Comparison of ENCODE assay signal across 18 mouse cellular contexts in the genomic region with DNA sequence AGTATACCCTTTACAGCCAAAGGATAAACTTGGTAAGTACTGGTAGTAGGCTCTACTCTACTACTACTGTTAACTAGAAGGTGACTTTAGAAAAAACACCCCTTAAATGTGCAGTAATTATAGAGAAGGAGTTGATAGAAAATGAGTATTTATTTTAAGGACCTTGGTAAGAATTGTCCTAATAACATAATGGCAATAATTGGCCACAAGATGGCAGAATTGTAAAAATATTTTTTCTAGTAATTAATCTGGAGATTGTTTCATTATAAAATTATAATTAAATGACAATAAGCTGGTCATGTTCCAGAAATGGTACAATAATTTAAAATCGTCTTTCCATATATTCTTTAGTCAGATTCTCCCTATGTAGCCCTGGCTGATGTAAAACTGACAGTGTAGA. TPM values are rescaled to one million over a fixed set of nuclear protein-coding genes. Genes with fewer than 3 reads are reported as not detected.
A peak's percentile ranks its signal among the peaks of the same experiment; 100 is the strongest.
DNase-seq lines count a peak whose midpoint lies in the region; ATAC-seq and TF ChIP-seq lines count a peak whose summit lies in the region.
"Had no signal": no experiment of that assay in that cellular context is flagged by ENCODE, and none has a peak within 500 bp of the region (broad histone marks: within the 10 kb centered on the region; RNA-seq: fewer than 3 reads in every experiment).

No protein-coding gene starts in this region.

- no peaks in the 10 kb centered on the region for H3K27me3 ChIP-seq in forebrain, embryonic 14.5 days (replicated peaks; ENCODE audit: control insufficient read depth, insufficient read depth, low read length)
- H3K27me3 ChIP-seq in forebrain, embryonic 13.5 days, result no peaks in the 10 kb centered on the region
- no peaks in the 10 kb centered on the region for H3K27me3 ChIP-seq in kidney, embryonic 15.5 days
- H3K27me3 ChIP-seq in midbrain, postnatal 0 days (ENCODE audit: insufficient read depth, low read length), result no peaks in the 10 kb centered on the region
- H3K27me3 ChIP-seq in midbrain, embryonic 11.5 days (ENCODE audit: control insufficient read depth, insufficient read depth, low read length), result no peaks in the 10 kb centered on the region
- H3K27me3 ChIP-seq: embryonic facial prominence, embryonic 12.5 days; heart, embryonic 15.5 days had no signal

- no peak for ATAC-seq in forebrain, embryonic 14.5 days
- ATAC-seq in forebrain, embryonic 13.5 days, result no peak
- ATAC-seq in kidney, embryonic 15.5 days (replicated peaks; ENCODE audit: low FRiP score), result no peak
- ATAC-seq in midbrain, postnatal 0 days (ENCODE audit: low FRiP score), result no peak
- ATAC-seq in midbrain, embryonic 11.5 days (ENCODE audit: low FRiP score), result no peak
- no peak for ATAC-seq in granulocyte monocyte progenitor cell, adult 5-6 weeks (replicated peaks; ENCODE audit: poor library complexity, severe bottlenecking)

- peak; percentile 54 for TF ChIP-seq CTCF in midbrain, postnatal 0 days (IDR thresholded peaks at IDR 0.05)

- no peak overlapping the region for H3K9ac ChIP-seq in forebrain, embryonic 14.5 days (ENCODE audit: low read length)
- H3K9ac ChIP-seq in forebrain, embryonic 13.5 days, result no peak overlapping the region
- H3K9ac ChIP-seq in kidney, embryonic 15.5 days, result no peak overlapping the region
- H3K9ac ChIP-seq in midbrain, postnatal 0 days (replicated peaks; ENCODE audit: low read length, poor library complexity, severe bottlenecking), result no peak overlapping the region
- H3K9ac ChIP-seq in midbrain, embryonic 11.5 days (ENCODE audit: low read length), result no peak overlapping the region
- H3K9ac ChIP-seq: embryonic facial prominence, embryonic 12.5 days; heart, embryonic 15.5 days had no signal

- H3K4me2 ChIP-seq in forebrain, embryonic 14.5 days (ENCODE audit: low read length), result no peak overlapping the region
- H3K4me2 ChIP-seq in forebrain, embryonic 13.5 days, result no peak overlapping the region
- no peak overlapping the region for H3K4me2 ChIP-seq in kidney, embryonic 15.5 days
- H3K4me2 ChIP-seq in midbrain, postnatal 0 days (ENCODE audit: low read depth, low read length, poor library complexity, severe bottlenecking), result no peak overlapping the region
- H3K4me2 ChIP-seq in midbrain, embryonic 11.5 days, result no peak overlapping the region
- H3K4me2 ChIP-seq: embryonic facial prominence, embryonic 12.5 days; heart, embryonic 15.5 days had no signal

- H3K36me3 ChIP-seq in forebrain, embryonic 14.5 days (ENCODE audit: control insufficient read depth, insufficient read depth, low read length), result peaks cover 16% of the 10 kb centered on the region
- peaks cover 17% of the 10 kb centered on the region; the same call in 1 of the 2 replicates for H3K36me3 ChIP-seq in forebrain, embryonic 13.5 days (ENCODE audit: poor library complexity, severe bottlenecking)
- H3K36me3 ChIP-seq in kidney, embryonic 15.5 days, result peaks cover 25% of the 10 kb centered on the region
- peaks cover 7% of the 10 kb centered on the region; the same call in 1 of the 2 replicates for H3K36me3 ChIP-seq in midbrain, postnatal 0 days (ENCODE audit: insufficient read depth, low read length)
- H3K36me3 ChIP-seq in midbrain, embryonic 11.5 days (ENCODE audit: control insufficient read depth, insufficient read depth, low read length), result no peaks in the 10 kb centered on the region

- 80% methylated on average over 1 of the region's 1 CpGs for WGBS in forebrain, embryonic 14.5 days
- WGBS in forebrain, embryonic 13.5 days, result 70% methylated on average over 1 of the region's 1 CpGs
- WGBS in kidney, embryonic 15.5 days, result 72% methylated on average over 1 of the region's 1 CpGs
- WGBS in midbrain, postnatal 0 days, result 81% methylated on average over 1 of the region's 1 CpGs
- 84% methylated on average over 1 of the region's 1 CpGs for WGBS in midbrain, embryonic 11.5 days

- H3K4me3 ChIP-seq in forebrain, embryonic 14.5 days (ENCODE audit: low read depth, low read length), result no peak overlapping the region
- H3K4me3 ChIP-seq in forebrain, embryonic 13.5 days, result no peak overlapping the region
- H3K4me3 ChIP-seq in kidney, embryonic 15.5 days (replicated peaks), result no peak overlapping the region
- H3K4me3 ChIP-seq in midbrain, postnatal 0 days (ENCODE audit: low read depth, low read length), result no peak overlapping the region
- H3K4me3 ChIP-seq in midbrain, embryonic 11.5 days (ENCODE audit: low read depth, low read length), result no peak overlapping the region
- H3K4me3 ChIP-seq: embryonic facial prominence, embryonic 12.5 days; heart, embryonic 15.5 days; myocyte had no signal

- DNase-seq in forebrain, embryonic 14.5 days (ENCODE audit: low spot score), result peak; percentile 29
- DNase-seq in kidney, adult 9 months, result peak; percentile 9
- peak; percentile 24 for DNase-seq in midbrain, postnatal 0 days (ENCODE audit: low spot score)
- DNase-seq in midbrain, embryonic 11.5 days (ENCODE audit: low spot score, missing footprints), result no peak
- DNase-seq in right cerebral cortex, postnatal 36 days (ENCODE audit: low spot score in 2 of 2), result no peak
- DNase-seq: cerebellum, adult 11 months; gastrocnemius, postnatal 36 days; kidney, postnatal 10 days; layer of hippocampus, adult 9-11 months had no signal

- no peaks in the 10 kb centered on the region for H3K9me3 ChIP-seq in forebrain, embryonic 14.5 days (replicated peaks; ENCODE audit: control insufficient read depth, low read length)
- H3K9me3 ChIP-seq in forebrain, embryonic 13.5 days (replicated peaks), result no peaks in the 10 kb centered on the region
- no peaks in the 10 kb centered on the region for H3K9me3 ChIP-seq in kidney, embryonic 15.5 days (replicated peaks)
- H3K9me3 ChIP-seq in midbrain, postnatal 0 days (ENCODE audit: low read length), result no peaks in the 10 kb centered on the region
- H3K9me3 ChIP-seq in midbrain, embryonic 11.5 days (ENCODE audit: control insufficient read depth, low read length), result no peaks in the 10 kb centered on the region
- H3K9me3 ChIP-seq: embryonic facial prominence, embryonic 12.5 days; heart, embryonic 15.5 days had no signal

- H3K27ac ChIP-seq in forebrain, embryonic 14.5 days (ENCODE audit: low read depth, low read length), result no peak overlapping the region
- H3K27ac ChIP-seq in forebrain, embryonic 13.5 days, result no peak overlapping the region
- no peak overlapping the region for H3K27ac ChIP-seq in kidney, embryonic 15.5 days
- H3K27ac ChIP-seq in midbrain, postnatal 0 days (ENCODE audit: low read depth, low read length), result no peak overlapping the region
- H3K27ac ChIP-seq in midbrain, embryonic 11.5 days (ENCODE audit: low read depth, low read length), result no peak overlapping the region
- H3K27ac ChIP-seq: embryonic facial prominence, embryonic 12.5 days; heart, embryonic 15.5 days had no signal

- no peaks in the 10 kb centered on the region for H3K4me1 ChIP-seq in forebrain, embryonic 14.5 days (ENCODE audit: control insufficient read depth, insufficient read depth, low read length)
- H3K4me1 ChIP-seq in forebrain, embryonic 13.5 days, result no peaks in the 10 kb centered on the region
- no peaks in the 10 kb centered on the region for H3K4me1 ChIP-seq in kidney, embryonic 15.5 days
- no peaks in the 10 kb centered on the region; the same call in 1 of the 2 replicates for H3K4me1 ChIP-seq in midbrain, postnatal 0 days (ENCODE audit: insufficient read depth, low read length)
- H3K4me1 ChIP-seq in midbrain, embryonic 11.5 days (ENCODE audit: control insufficient read depth, insufficient read depth, low read length), result no peaks in the 10 kb centered on the region
- H3K4me1 ChIP-seq: embryonic facial prominence, embryonic 12.5 days; heart, embryonic 15.5 days had no signal

RNA-seq across cellular contexts. Expression of a gene that starts 29.1 kb away (rescaled TPM):
- 0.24 TPM in 1 of 2 replicates, not detected in the other for polyA plus RNA-seq in forebrain, embryonic 14.5 days (2014; fragmentation: Nextera tagmentation; extraction: Ambion mirVana)
- not detected in 2 replicates for polyA plus RNA-seq in forebrain, embryonic 13.5 days (2015; fragmentation: Nextera tagmentation; extraction: Ambion mirVana)
- polyA plus RNA-seq in kidney, embryonic 15.5 days (2015; fragmentation: Nextera tagmentation; extraction: Ambion mirVana), result not detected in 2 replicates
- total RNA-seq in midbrain, postnatal 0 days (2014; rRNA removed), result 1.3 and 2.8 TPM in 2 replicates
- polyA plus RNA-seq in midbrain, postnatal 0 days (2015; fragmentation: Nextera tagmentation; extraction: Ambion mirVana), result 1.7 and 2.1 TPM in 2 replicates
- polyA plus RNA-seq in midbrain, embryonic 11.5 days (2014; fragmentation: Nextera tagmentation; extraction: Ambion mirVana), result not detected in 2 replicates
- total RNA-seq in granulocyte monocyte progenitor cell, adult 5-6 weeks (2014; fragmentation: Nextera tagmentation), result not detected in 2 replicates
- not detected in 2 replicates for total RNA-seq in granulocyte monocyte progenitor cell, adult 5-6 weeks (2017)
- total RNA-seq: common myeloid progenitor, adult 5-6 weeks; gastrocnemius, postnatal 36 days; liver, adult 2 months had no signal
- polyA plus RNA-seq: embryonic facial prominence, embryonic 12.5 days; lung, embryonic 16.5 days had no signal

RNA-seq across cellular contexts. Expression of a gene that starts 55.7 kb away (rescaled TPM):
- 5.2 and 5.9 TPM in 2 replicates for polyA plus RNA-seq in forebrain, embryonic 14.5 days (2014; fragmentation: Nextera tagmentation; extraction: Ambion mirVana)
- 8.3 and 10.0 TPM in 2 replicates for polyA plus RNA-seq in forebrain, embryonic 13.5 days (2015; fragmentation: Nextera tagmentation; extraction: Ambion mirVana)
- 16.0 and 17.1 TPM in 2 replicates for polyA plus RNA-seq in kidney, embryonic 15.5 days (2015; fragmentation: Nextera tagmentation; extraction: Ambion mirVana)
- 4.1 and 5.2 TPM in 2 replicates for total RNA-seq in midbrain, postnatal 0 days (2014; rRNA removed)
- 1.4 and 2.2 TPM in 2 replicates for polyA plus RNA-seq in midbrain, postnatal 0 days (2015; fragmentation: Nextera tagmentation; extraction: Ambion mirVana)
- 10.8 and 12.7 TPM in 2 replicates for polyA plus RNA-seq in midbrain, embryonic 11.5 days (2014; fragmentation: Nextera tagmentation; extraction: Ambion mirVana)
- total RNA-seq in granulocyte monocyte progenitor cell, adult 5-6 weeks (2014; fragmentation: Nextera tagmentation), result not detected in 2 replicates
- not detected in 2 replicates for total RNA-seq in granulocyte monocyte progenitor cell, adult 5-6 weeks (2017)
- total RNA-seq: common myeloid progenitor, adult 5-6 weeks; gastrocnemius, postnatal 36 days; liver, adult 2 months had no signal

RNA-seq across cellular contexts. Expression of a gene that starts 56.1 kb away (rescaled TPM):
- polyA plus RNA-seq in forebrain, embryonic 14.5 days (2014; fragmentation: Nextera tagmentation; extraction: Ambion mirVana), result 39.5 and 45.8 TPM in 2 replicates
- 22.1 and 23.3 TPM in 2 replicates for polyA plus RNA-seq in forebrain, embryonic 13.5 days (2015; fragmentation: Nextera tagmentation; extraction: Ambion mirVana)
- 9.0 and 9.9 TPM in 2 replicates for polyA plus RNA-seq in kidney, embryonic 15.5 days (2015; fragmentation: Nextera tagmentation; extraction: Ambion mirVana)
- total RNA-seq in midbrain, postnatal 0 days (2014; rRNA removed), result 137 and 143 TPM in 2 replicates
- 19.0 and 21.9 TPM in 2 replicates for polyA plus RNA-seq in midbrain, postnatal 0 days (2015; fragmentation: Nextera tagmentation; extraction: Ambion mirVana)
- polyA plus RNA-seq in midbrain, embryonic 11.5 days (2014; fragmentation: Nextera tagmentation; extraction: Ambion mirVana), result 32.7 and 35.3 TPM in 2 replicates
- total RNA-seq in granulocyte monocyte progenitor cell, adult 5-6 weeks (2014; fragmentation: Nextera tagmentation), result 3.3 and 4.6 TPM in 2 replicates
- total RNA-seq in granulocyte monocyte progenitor cell, adult 5-6 weeks (2017), result 6.1 and 9.6 TPM in 2 replicates

Comparison
In these comparisons a context has a peak if more than half of its experiments do, and no peak if none do; other contexts are left out.
1. DNase-seq: peak in forebrain, embryonic 14.5 days (single experiment), kidney, adult 9 months (single experiment) and midbrain, postnatal 0 days (single experiment); none in midbrain, embryonic 11.5 days (single experiment) and right cerebral cortex, postnatal 36 days (0 of 2).